Mouse (Mus musculus) stomach, embryonic 16.5 days (tissue): Measurements from ENCODE around the gene Srr. TPM values are rescaled to one million over a fixed set of nuclear protein-coding genes. Genes with fewer than 3 reads are reported as not detected.

Source experiments
- ATAC-seq: fragments of 200-750 bp; cut with Nextera tagmentation; 2 replicates; pipeline ENCODE4 v1.8.0; 2017; ENCODE audit warnings: moderate number of reproducible peaks, moderate TSS enrichment; ENCODE audit not compliant: insufficient read depth, low FRiP score
- H3K27ac ChIP-seq: fragments of 300-500 bp; sonication (generic); 2 replicates; pipeline ENCODE4 v1.5.1; 2014; ENCODE audit warnings: low read length
- H3K27me3 ChIP-seq: fragments of 300-500 bp; sonication (generic); 2 replicates; pipeline ENCODE4 v1.6.1; 2014; ENCODE audit warnings: low read length, control low read depth, mixed read lengths; ENCODE audit not compliant: control insufficient read depth, insufficient read depth
- H3K36me3 ChIP-seq: fragments of 300-500 bp; sonication (generic); 2 replicates; pipeline ENCODE4 v1.6.1; 2014; ENCODE audit warnings: low read length; ENCODE audit not compliant: control insufficient read depth, insufficient read depth
- H3K4me1 ChIP-seq: fragments of 300-500 bp; sonication (generic); 2 replicates; pipeline ENCODE4 v1.6.1; 2014; ENCODE audit warnings: low read length, control low read depth, mixed read lengths; ENCODE audit not compliant: control insufficient read depth, insufficient read depth
- H3K4me2 ChIP-seq: fragments of 300-500 bp; sonication (generic); 2 replicates; pipeline ENCODE4 v1.6.1; 2014; ENCODE audit warnings: low read depth, low read length, mixed read lengths
- H3K4me3 ChIP-seq: fragments of 300-500 bp; sonication (generic); replicated peaks from 2 replicates; pipeline ENCODE4 v1.5.1; 2014; ENCODE audit warnings: mild to moderate bottlenecking, low read length
- H3K9ac ChIP-seq: fragments of 300-500 bp; sonication (generic); 2 replicates; pipeline ENCODE4 v1.6.1; 2014; ENCODE audit warnings: low read length
- H3K9me3 ChIP-seq: fragments of 300-500 bp; sonication (generic); replicated peaks from 2 replicates; pipeline ENCODE4 v1.6.1; 2016; ENCODE audit warnings: low read length, control low read depth; ENCODE audit not compliant: control insufficient read depth
- WGBS: fragments of 180-500 bp; shearing (Covaris S2); extraction: QIAGEN DNeasy Blood & Tissue Kit; methylation state at CpG from one replicate; pipeline ENCODE4 v1.1.7; 2014; 5-methylcytosine and 5-hydroxymethylcytosine counted together
- microRNA-seq: library from miRNA; unstranded; fragments of <30 nt; microRNA quantifications from one replicate; pipeline ENCODE4, GENCODE M21; 2016
- polyA plus RNA-seq: library from polyadenylated mRNA; unstranded; fragments of >200 nt; fragmentation: Nextera tagmentation; extraction: Ambion mirVana; gene quantifications from 2 replicates; pipeline ENCODE4 v1.2.1, GENCODE M21; 2015

Gene Srr
- polyA plus RNA-seq, 1 experiment from 2014 or later, result 19.1 TPM

DNA sequence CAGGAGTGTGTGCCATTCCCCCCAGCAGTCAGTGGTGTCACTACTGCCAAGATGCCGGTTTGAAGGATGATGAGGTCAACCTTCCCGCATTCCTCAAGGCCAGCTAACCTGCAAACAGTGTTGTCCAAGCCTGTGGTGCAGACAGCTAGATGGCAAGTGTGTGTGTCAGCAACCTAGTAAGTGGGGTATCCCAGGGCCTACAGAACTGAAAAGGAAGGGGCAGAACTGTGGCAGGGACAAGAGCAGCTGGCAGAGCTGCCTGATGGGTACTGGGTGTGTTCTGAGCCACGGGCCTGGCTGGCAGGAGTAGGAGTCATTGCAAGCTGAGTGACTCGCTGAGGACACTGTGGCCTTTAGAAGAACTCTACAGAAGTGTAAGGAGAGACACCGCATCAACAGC lies 63.6 kb downstream of the Srr start:
- H3K27ac ChIP-seq, result no peak overlapping the region
- no peaks in the 10 kb centered on the region for H3K27me3 ChIP-seq
- H3K4me1 ChIP-seq, result no peaks in the 10 kb centered on the region
- no peak overlapping the region for H3K4me2 ChIP-seq
- H3K36me3 ChIP-seq, result no peaks in the 10 kb centered on the region
- no peak overlapping the region for H3K4me3 ChIP-seq
- no peak for ATAC-seq
- no peaks in the 10 kb centered on the region for H3K9me3 ChIP-seq
- 71% methylated on average over 5 of the region's 5 CpGs for WGBS
- no peak overlapping the region for H3K9ac ChIP-seq

DNA sequence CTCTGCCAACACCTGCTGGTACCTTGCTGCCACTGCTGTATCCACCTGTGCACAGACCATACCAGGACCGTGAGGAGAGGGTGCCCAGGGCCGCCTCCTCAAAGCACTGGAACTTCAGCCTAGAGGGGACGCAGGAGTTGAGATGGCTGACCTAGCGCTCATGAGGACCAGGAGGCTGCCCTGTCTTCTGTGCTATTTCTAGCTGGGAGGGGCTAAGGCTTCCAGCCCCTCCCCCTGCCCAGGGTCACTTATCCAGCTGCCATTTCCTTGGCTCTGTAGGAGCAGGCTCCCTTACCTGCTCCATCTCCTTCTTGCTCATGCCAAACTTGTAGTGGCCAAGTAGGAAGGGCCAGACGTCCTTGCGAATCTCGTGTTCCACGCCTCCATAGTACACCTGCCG lies 68.0 kb downstream of the Srr start:
- Histone ChIP-seq H3K4me3 (no peak overlapping the region), H3K27me3 (no peaks in the 10 kb centered on the region), H3K4me1 (no peaks in the 10 kb centered on the region), H3K4me2 (no peak overlapping the region), H3K9ac (no peak overlapping the region), H3K9me3 (no peaks in the 10 kb centered on the region), H3K36me3 (no peaks in the 10 kb centered on the region), H3K27ac (no peak overlapping the region)
- no peak for ATAC-seq
- 86% methylated on average over 9 of the region's 9 CpGs for WGBS

Small RNA genes lying within 50 kb of the gene (microRNA-seq; reads per million reads assigned to microRNA genes)
- gene Mir6926, result not detected

Other genes with a start within 250 kb of the Srr start
- gene Pafah1b1, start 201.3 kb downstream of the Srr start, polyA plus RNA-seq, result 30.9 and 35.7 TPM in 2 replicates
- 39.6 and 41.8 TPM in 2 replicates for gene Mettl16, start 155.1 kb downstream of the Srr start, polyA plus RNA-seq
- gene Mnt, start 95.0 kb downstream of the Srr start, polyA plus RNA-seq, result 2.5 and 3.2 TPM in 2 replicates
- 6.0 and 7.0 TPM in 2 replicates for gene Sgsm2, start 28.9 kb downstream of the Srr start, polyA plus RNA-seq
- 47.0 and 48.3 TPM in 2 replicates for gene Tsr1, start 27.9 kb downstream of the Srr start, polyA plus RNA-seq
- gene Smg6, start 125 bp downstream of the Srr start, polyA plus RNA-seq, result 15.8 and 15.9 TPM in 2 replicates
- gene Hic1, start 243.6 kb upstream of the Srr start, polyA plus RNA-seq, result 5.1 and 5.9 TPM in 2 replicates